Mouse (Mus musculus): ENCODE data around the gene Krtap12-1. TPM values are rescaled to one million over a fixed set of nuclear protein-coding genes. Genes with fewer than 3 reads are reported as not detected.

The Krtap12-1 gene
- not detected for polyA plus RNA-seq (2017; shearing (Covaris generic))

GRCm38 (mm10) chr10:77720299-77720698 lies at the start of gene Krtap12-1:
Gene Krtap12-1, plus strand, starts transcription at chr10:77720599.

DNA sequence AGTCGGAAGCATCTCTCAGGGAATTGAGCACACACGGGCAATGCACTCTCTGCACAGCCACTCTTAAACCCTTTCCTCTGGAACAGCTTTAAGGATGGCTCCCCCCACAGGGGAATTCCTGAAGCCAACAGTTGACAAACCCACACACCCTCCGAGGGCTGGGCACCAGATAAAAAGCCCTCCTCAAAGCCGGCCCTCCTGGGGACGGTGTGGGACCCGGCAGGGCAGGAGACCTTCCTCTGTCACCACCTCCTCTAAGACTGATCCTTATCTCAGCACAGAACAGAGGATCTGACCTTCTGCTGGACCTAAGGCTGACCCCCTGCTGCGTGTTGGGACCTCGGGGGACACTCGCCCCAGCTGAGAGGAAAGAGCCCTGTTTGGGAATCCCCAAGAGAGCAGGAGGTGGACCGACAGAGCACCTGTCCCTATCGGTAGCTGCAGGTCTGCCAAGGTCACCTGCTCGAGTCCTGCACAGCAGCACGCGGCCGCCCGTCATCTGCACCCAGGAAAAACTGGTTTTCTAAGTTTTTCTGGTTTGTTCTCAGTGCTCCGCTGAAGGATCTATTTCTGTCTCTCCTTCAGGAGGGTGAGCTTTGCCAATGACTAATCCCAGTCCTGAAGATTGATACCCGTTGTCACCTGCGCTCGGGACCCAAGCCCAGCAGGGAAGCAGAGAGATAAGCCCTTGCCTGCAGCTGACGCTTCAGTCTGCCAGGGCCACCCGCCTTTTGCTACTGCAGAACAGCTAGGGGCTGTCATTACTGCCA lies 34.3 kb upstream of the Krtap12-1 start, which contains the start of gene Tspear:
TSS of gene Tspear (plus strand) at position 675 of the 770 bp plus-strand sequence.

DNA sequence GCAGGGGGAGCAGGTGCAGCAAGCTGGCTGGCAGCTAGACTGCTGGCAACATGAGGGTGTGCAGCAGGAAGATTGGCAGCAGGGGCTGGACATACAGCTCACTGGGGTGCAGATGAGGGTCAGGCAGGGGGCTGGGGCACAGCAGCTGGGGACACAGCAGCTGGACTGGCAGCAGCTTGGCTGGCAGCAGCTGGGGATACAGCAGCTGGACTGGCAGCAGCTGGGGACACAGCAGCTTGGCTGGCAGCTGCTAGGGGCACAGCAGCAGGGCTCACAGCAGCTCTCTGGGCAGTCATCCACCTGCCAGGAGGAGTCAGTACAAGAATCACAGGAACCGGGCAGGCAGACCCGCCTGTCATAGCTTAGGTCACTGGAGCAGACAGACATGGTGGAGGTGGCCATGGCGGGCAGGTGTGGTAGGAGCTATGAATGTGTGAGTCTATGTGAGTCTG lies 30.0 kb upstream of the Krtap12-1 start, which contains the start of gene Gm19402:
TSS of gene Gm19402 (minus strand) at position 402 of the 452 bp plus-strand sequence.

GRCm38 (mm10) chr10:77697133-77697532 lies 23.3 kb upstream of the Krtap12-1 start, which contains the start of gene Gm9508:
Gene Gm9508, minus strand, starts transcription at chr10:77697233.

GRCm38 (mm10) chr10:77706326-77706725 lies 14.1 kb upstream of the Krtap12-1 start, which contains the start of gene Gm10272:
Gene Gm10272, plus strand, starts transcription at chr10:77706626.

GRCm38 (mm10) chr10:77711157-77711556 lies 9.2 kb upstream of the Krtap12-1 start, which contains the start of gene Gm10024:
Gene Gm10024, plus strand, starts transcription at chr10:77711457.

DNA sequence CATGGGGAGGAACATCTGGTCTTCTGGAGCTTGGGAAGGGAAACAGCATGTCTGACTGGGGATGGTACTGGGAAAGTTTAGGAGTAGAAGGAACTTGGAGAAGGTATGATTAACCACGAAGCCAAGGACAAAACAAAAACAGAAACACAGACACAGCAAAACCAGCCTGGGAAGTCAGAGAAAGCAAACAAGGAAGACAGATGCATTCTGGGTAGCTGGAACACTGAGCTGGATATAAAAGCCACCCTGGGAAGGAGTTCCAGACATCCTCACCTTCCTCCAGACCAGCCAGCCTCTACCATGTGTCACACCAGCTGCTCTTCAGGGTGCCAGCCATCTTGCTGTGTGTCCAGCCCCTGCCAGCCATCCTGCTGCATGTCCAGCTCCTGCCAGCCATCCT lies 4.9 kb upstream of the Krtap12-1 start, which contains the start of gene Gm10142:
TSS of gene Gm10142 (plus strand) at position 301 of the 400 bp plus-strand sequence.

GRCm38 (mm10) chr10:77726186-77726585 lies 5.8 kb downstream of the Krtap12-1 start, which contains the start of gene Gm10100:
Gene Gm10100, plus strand, starts transcription at chr10:77726486.

GRCm38 (mm10) chr10:77741924-77742688 lies 21.7 kb downstream of the Krtap12-1 start, which contains the start of gene Gm18596:
Gene Gm18596, minus strand, starts transcription at chr10:77742638.

DNA sequence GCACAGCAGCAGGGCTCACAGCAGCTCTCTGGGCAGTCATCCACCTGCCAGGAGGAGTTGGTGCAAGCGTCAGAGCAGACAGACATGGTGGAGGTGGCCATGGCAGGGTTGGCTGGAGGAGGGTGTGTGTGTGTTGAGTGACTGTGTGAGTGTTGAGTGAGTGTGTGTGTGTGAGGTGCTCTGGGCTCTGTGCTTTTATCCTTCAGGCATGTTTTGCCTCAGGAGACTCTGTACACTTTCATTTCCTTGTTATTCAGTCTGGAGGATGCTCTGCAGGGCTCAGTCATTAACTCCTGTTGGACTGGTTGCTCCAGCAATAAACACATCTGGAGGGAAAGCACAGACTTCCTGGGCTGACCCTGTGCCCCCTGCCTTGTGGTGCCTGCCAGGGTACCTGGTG lies 30.9 kb downstream of the Krtap12-1 start, which contains the start of gene Gm9736:
TSS of gene Gm9736 (minus strand) at position 101 of the 400 bp plus-strand sequence.

GRCm38 (mm10) chr10:77759582-77759981 lies 39.2 kb downstream of the Krtap12-1 start, which contains the start of gene Gm3233:
Gene Gm3233, minus strand, starts transcription at chr10:77759682.

Other genes with a start within 250 kb of the Krtap12-1 start
- gene Fam207a, start 204.8 kb upstream of the Krtap12-1 start, polyA plus RNA-seq (2017; shearing (Covaris generic)) = 41.4 TPM
- gene Itgb2, start 190.3 kb upstream of the Krtap12-1 start, polyA plus RNA-seq (2017; shearing (Covaris generic)) = 605 TPM
- 129 TPM for gene Pttg1ip, start 138.9 kb upstream of the Krtap12-1 start, polyA plus RNA-seq (2017; shearing (Covaris generic))
- gene Sumo3, start 114.5 kb upstream of the Krtap12-1 start, polyA plus RNA-seq (2017; shearing (Covaris generic)) = 129 TPM
- not detected for gene Gm49325, start 114.4 kb upstream of the Krtap12-1 start, polyA plus RNA-seq (2017; shearing (Covaris generic))
- gene Ube2g2, start 98.3 kb upstream of the Krtap12-1 start, polyA plus RNA-seq (2017; shearing (Covaris generic)) = 62.1 TPM
- 0.87 TPM for gene Tspear, start 34.0 kb upstream of the Krtap12-1 start, polyA plus RNA-seq (2017; shearing (Covaris generic))
- gene Gm19402, start 29.8 kb upstream of the Krtap12-1 start, polyA plus RNA-seq (2017; shearing (Covaris generic)) = not detected
- not detected for gene Gm9508, start 23.4 kb upstream of the Krtap12-1 start, polyA plus RNA-seq (2017; shearing (Covaris generic))
- not detected for gene Gm10272, start 14.0 kb upstream of the Krtap12-1 start, polyA plus RNA-seq (2017; shearing (Covaris generic))
- not detected for gene Gm10024, start 9.1 kb upstream of the Krtap12-1 start, polyA plus RNA-seq (2017; shearing (Covaris generic))
- gene Gm10142, start 4.8 kb upstream of the Krtap12-1 start, polyA plus RNA-seq (2017; shearing (Covaris generic)) = not detected
- gene Gm10100, start 5.9 kb downstream of the Krtap12-1 start, polyA plus RNA-seq (2017; shearing (Covaris generic)) = not detected
- not detected for gene Gm18596, start 22.0 kb downstream of the Krtap12-1 start, polyA plus RNA-seq (2017; shearing (Covaris generic))
- gene Gm9736, start 30.8 kb downstream of the Krtap12-1 start, polyA plus RNA-seq (2017; shearing (Covaris generic)) = not detected
- not detected for gene Gm3233, start 39.1 kb downstream of the Krtap12-1 start, polyA plus RNA-seq (2017; shearing (Covaris generic))
- not detected for gene Gm3238, start 50.7 kb downstream of the Krtap12-1 start, polyA plus RNA-seq (2017; shearing (Covaris generic))
- not detected for gene Gm7138, start 56.3 kb downstream of the Krtap12-1 start, polyA plus RNA-seq (2017; shearing (Covaris generic))
- not detected for gene Gm3250, start 61.9 kb downstream of the Krtap12-1 start, polyA plus RNA-seq (2017; shearing (Covaris generic))
- not detected for gene Gm7137, start 67.6 kb downstream of the Krtap12-1 start, polyA plus RNA-seq (2017; shearing (Covaris generic))
- not detected for gene Gm9639, start 74.5 kb downstream of the Krtap12-1 start, polyA plus RNA-seq (2017; shearing (Covaris generic))
- gene Gm19668, start 78.5 kb downstream of the Krtap12-1 start, polyA plus RNA-seq (2017; shearing (Covaris generic)) = not detected
- not detected for gene Gm9507, start 91.2 kb downstream of the Krtap12-1 start, polyA plus RNA-seq (2017; shearing (Covaris generic))
- not detected for gene Gm2696, start 94.1 kb downstream of the Krtap12-1 start, polyA plus RNA-seq (2017; shearing (Covaris generic))
- gene Krtap10-4, start 106.5 kb downstream of the Krtap12-1 start, polyA plus RNA-seq (2017; shearing (Covaris generic)) = not detected
- not detected for gene Krtap10-10, start 115.3 kb downstream of the Krtap12-1 start, polyA plus RNA-seq (2017; shearing (Covaris generic))
- not detected for gene Gm36176, start 126.2 kb downstream of the Krtap12-1 start, polyA plus RNA-seq (2017; shearing (Covaris generic))
- gene Gm10318, start 132.3 kb downstream of the Krtap12-1 start, polyA plus RNA-seq (2017; shearing (Covaris generic)) = not detected
- gene Gm3285, start 141.4 kb downstream of the Krtap12-1 start, polyA plus RNA-seq (2017; shearing (Covaris generic)) = not detected
- not detected for gene Lrrc3, start 181.9 kb downstream of the Krtap12-1 start, polyA plus RNA-seq (2017; shearing (Covaris generic))
- gene Trpm2, start 250.0 kb downstream of the Krtap12-1 start, polyA plus RNA-seq (2017; shearing (Covaris generic)) = 0.53 TPM